16 mouse cellular contexts compared by ENCODE assay signal in the genomic region with DNA sequence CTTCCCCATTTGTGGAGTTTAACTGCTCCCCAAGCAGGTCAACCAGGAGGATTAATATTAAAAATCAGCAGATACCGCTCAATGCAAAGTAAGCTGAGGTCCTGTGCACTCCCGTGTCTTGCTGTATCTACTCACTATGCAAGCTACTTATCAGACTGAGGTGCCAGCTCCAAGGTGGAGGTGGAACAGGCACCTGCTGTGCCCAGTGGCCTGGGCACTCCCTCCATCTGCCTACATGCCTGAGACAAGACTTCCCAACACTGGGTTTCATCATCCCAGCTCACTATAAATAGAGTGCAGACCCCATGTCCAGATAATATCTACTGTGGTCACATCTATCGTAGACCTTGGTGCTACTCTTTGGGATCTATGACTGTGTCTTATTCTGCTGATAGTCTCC.
DNase-seq lines count a peak whose midpoint lies in the region.
"Had no signal": no experiment of that assay in that cellular context is flagged by ENCODE, and none has a peak within 500 bp of the region (broad histone marks: within the 10 kb centered on the region; RNA-seq: fewer than 3 reads in every experiment).

No protein-coding gene starts in this region.

- peak; percentile 15 to 53 for DNase-seq in cerebellum, postnatal 10 days
- no peak for DNase-seq in cerebellum, postnatal 4 days (ENCODE audit: low spot score in 2 of 2)
- DNase-seq in cerebellum, postnatal 14 days = peak; percentile 28 to 56
- DNase-seq in cerebellum, postnatal 36 days = no peak
- peak; percentile 11 to 22 for DNase-seq in cerebellum, postnatal 25 days
- DNase-seq in cerebellum, adult 9-10 months = no peak
- DNase-seq: adrenal gland, adult 2 months; adrenal gland, adult 8-10 months; adrenal gland, postnatal 10 days; adrenal gland, postnatal 14 days; adrenal gland, postnatal 25 days; adrenal gland, postnatal 36 days; B cell, adult 2 months; cerebellum, adult 11 months; cerebellum, adult 11-12 months; cerebellum, adult 18-20 months had no signal

Comparison
In these comparisons a context has a peak if more than half of its experiments do, and no peak if none do; other contexts are left out.
1. DNase-seq: peak in cerebellum, postnatal 10 days (2 of 2), cerebellum, postnatal 14 days (2 of 2) and cerebellum, postnatal 25 days (2 of 2); none in cerebellum, postnatal 4 days (0 of 2), cerebellum, postnatal 36 days (0 of 2) and cerebellum, adult 9-10 months (single experiment).